Mouse (Mus musculus) liver, adult 2 months (tissue): ENCODE results near the gene Artn. TPM values are rescaled to one million over a fixed set of nuclear protein-coding genes. Genes with fewer than 3 reads are reported as not detected.

Experiments used
- DNase-seq: peaks from one replicate; pipeline ENCODE4 v3.0.0-alpha.2; 2011; ENCODE audit warnings: low read depth, low spot score; ENCODE audit errors: extremely low read depth
- H3K27ac ChIP-seq: fragments of 200-500 bp; replicated peaks from 2 replicates; pipeline ENCODE4 v1.5.1; 2012; ENCODE audit warnings: low read depth, mild to moderate bottlenecking, control low read depth, inconsistent platforms, low read length; ENCODE audit not compliant: insufficient read depth
- H3K27me3 ChIP-seq: fragments of 200-500 bp; 2 replicates; pipeline ENCODE4 v1.6.1; 2012; ENCODE audit warnings: mild to moderate bottlenecking, moderate library complexity, low read length, inconsistent platforms; ENCODE audit not compliant: control insufficient read depth, insufficient read depth
- H3K36me3 ChIP-seq: fragments of 200-500 bp; 2 replicates; pipeline ENCODE4 v1.6.1; 2012; ENCODE audit warnings: low read length, inconsistent platforms; ENCODE audit not compliant: control insufficient read depth, insufficient read depth
- H3K4me1 ChIP-seq: fragments of 200-500 bp; 2 replicates; pipeline ENCODE4 v1.6.1; 2011; ENCODE audit warnings: low read length; ENCODE audit not compliant: control insufficient read depth, insufficient read depth
- H3K4me3 ChIP-seq: fragments of 200-500 bp; 2 replicates; pipeline ENCODE4 v1.5.1; 2011; ENCODE audit warnings: low read depth, mild to moderate bottlenecking, control low read depth, low read length, moderate library complexity; ENCODE audit not compliant: insufficient read depth
- H3K79me2 ChIP-seq: fragments of 200-500 bp; 2 replicates; pipeline ENCODE4 v1.6.1; 2012; ENCODE audit warnings: inconsistent platforms, mild to moderate bottlenecking, low read length, moderate library complexity; ENCODE audit not compliant: control insufficient read depth, insufficient read depth
- H3K9ac ChIP-seq: fragments of 200-500 bp; 2 replicates; pipeline ENCODE4 v1.6.1; 2012; ENCODE audit warnings: low read depth, mild to moderate bottlenecking, control low read depth, inconsistent platforms, low read length
- CTCF ChIP-seq: fragments of 200-500 bp; IDR thresholded peaks from 2 replicates; pipeline ENCODE4 v1.5.1; 2011; ENCODE audit warnings: low read depth, low read length, control low read depth
- POLR2A ChIP-seq: fragments of 200-500 bp; IDR thresholded peaks from 2 replicates; pipeline ENCODE4 v1.6.1; 2011; ENCODE audit warnings: low read length, control low read depth; ENCODE audit not compliant: insufficient read depth; ENCODE audit errors: extremely low read depth
- WGBS: fragments of 180-500 bp; shearing (Covaris S2); methylation state at CpG from one replicate; pipeline ENCODE4 v1.1.7; 2018; 5-methylcytosine and 5-hydroxymethylcytosine counted together
- polyA plus RNA-seq: library from polyadenylated mRNA; depleted of rRNA; stranded (reverse); fragments of >200 nt; gene quantifications from 2 replicates; pipeline ENCODE4 v1.2.3, GENCODE M21; 2012
- total RNA-seq: library from RNA; depleted of rRNA; stranded (reverse); fragments of >200 nt; gene quantifications from 2 replicates; pipeline ENCODE4 v1.2.3, GENCODE M21; 2014

Gene Artn
- total and polyA plus RNA-seq, 2 experiments = 0.07 TPM; not detected in 1

DNA sequence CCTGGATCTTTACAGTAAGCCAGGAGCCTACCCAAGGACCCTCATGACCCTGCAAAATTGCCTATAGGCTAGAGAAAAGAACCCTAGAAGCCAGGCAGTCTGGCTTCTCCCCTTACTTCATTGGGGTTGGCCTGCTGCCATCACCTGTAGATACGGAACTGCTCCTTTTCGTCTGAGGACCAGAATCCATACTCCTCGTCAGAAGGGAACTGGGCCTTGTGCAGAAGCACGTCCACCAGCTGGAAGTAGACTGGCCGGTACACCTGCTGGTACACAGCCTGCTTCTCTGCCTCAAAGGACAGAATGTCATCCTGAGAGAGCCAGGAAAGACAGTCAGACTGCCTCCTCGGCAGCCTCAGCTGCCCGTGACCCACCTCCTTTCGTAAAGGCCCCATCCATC lies 24.8 kb downstream of the Artn start:
- Histone ChIP-seq H3K9ac (no peak overlapping the region), H3K27me3 (no peaks in the 10 kb centered on the region), H3K36me3 (peaks cover 16% of the 10 kb centered on the region), H3K4me3 (no peak overlapping the region), H3K27ac (no peak overlapping the region), H3K4me1 (no peaks in the 10 kb centered on the region), H3K79me2 (no peaks in the 10 kb centered on the region)
- no peak for DNase-seq
- no peak for TF ChIP-seq POLR2A
- 94% methylated on average over 8 of the region's 8 CpGs for WGBS

DNA sequence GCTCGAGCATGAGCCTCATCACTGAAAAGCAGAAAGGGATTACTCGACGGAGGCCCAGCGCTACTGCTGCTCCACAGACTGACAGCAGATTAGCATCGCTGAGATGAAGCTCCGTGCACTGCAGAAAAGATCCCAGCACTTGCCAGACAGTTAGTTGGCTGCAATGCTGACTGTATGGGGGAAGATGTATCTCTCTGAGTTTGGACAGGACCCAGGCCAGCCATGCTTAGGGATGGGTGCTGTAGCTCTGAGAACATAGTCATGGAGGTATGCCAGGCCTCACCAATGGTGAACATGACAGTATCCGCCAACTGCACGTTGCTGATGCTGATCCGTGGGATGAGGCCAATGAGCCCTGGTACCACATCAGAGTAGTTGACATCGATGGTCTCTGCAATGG lies 25.5 kb downstream of the Artn start:
- no peaks in the 10 kb centered on the region for H3K79me2 ChIP-seq
- TF ChIP-seq CTCF (no peak), POLR2A (no peak)
- no peak overlapping the region for H3K27ac ChIP-seq
- H3K27me3 ChIP-seq = no peaks in the 10 kb centered on the region
- 95% methylated on average over 10 of the region's 10 CpGs for WGBS
- H3K4me1 ChIP-seq = no peaks in the 10 kb centered on the region
- H3K4me3 ChIP-seq = no peak overlapping the region
- no peak overlapping the region for H3K9ac ChIP-seq
- no peak for DNase-seq
- H3K36me3 ChIP-seq = peaks cover 19% of the 10 kb centered on the region

- Histone ChIP-seq H3K36me3 (peaks cover 19% of the 10 kb centered on the region), H3K4me3 (no peak overlapping the region), H3K27me3 (no peaks in the 10 kb centered on the region), H3K9ac (no peak overlapping the region), H3K79me2 (no peaks in the 10 kb centered on the region), H3K4me1 (no peaks in the 10 kb centered on the region), H3K27ac (no peak overlapping the region)
- TF ChIP-seq POLR2A (no peak), CTCF (no peak)
- no peak for DNase-seq
- WGBS = 62% methylated on average over 3 of the region's 3 CpGs
Measured at GRCm38 (mm10) chr4:117898111-117898510, 31.5 kb downstream of the Artn start.

DNA sequence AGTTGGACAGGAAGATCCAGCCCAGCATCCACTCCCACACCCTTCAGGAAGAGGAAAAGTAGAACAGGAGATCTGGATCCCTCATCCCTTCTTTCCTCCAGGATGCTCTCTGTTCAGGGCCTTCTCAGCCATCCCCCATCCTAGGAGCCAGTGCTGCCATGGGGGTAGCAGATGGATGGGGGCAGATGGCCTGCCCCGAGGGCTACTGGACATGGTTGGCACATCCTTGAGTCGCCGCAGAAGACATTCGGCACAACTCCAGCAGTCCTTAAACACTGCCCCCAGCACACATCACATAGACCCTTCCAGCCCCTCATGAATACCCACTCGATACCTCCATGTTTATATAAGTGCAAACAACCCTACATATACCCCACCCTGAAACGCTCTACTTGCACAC lies 33.5 kb downstream of the Artn start:
- DNase-seq = no peak
- peaks cover 11% of the 10 kb centered on the region; the same call in 1 of the 2 replicates for H3K36me3 ChIP-seq
- 94% methylated on average over 6 of the region's 6 CpGs for WGBS

DNA sequence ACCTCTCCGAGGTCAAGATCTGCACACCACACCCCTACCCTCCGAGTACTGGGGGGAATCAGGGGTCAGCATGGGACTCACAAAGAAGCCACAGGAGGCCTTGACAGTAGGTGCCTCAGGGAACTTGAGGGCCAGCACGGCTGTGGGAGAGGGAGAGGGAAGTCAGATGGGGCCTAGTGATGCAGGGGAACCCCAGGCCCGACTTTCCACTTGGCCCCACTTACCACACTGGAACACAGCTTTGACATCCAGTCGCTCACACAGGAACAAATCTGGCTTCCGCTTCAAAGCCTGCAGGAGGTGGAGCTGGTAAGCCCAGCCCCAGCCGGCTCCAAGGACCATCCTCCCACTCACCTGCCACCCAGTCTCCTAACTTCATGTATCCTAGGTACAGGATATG lies 34.2 kb downstream of the Artn start:
- Histone ChIP-seq H3K27me3 (no peaks in the 10 kb centered on the region), H3K27ac (no peak overlapping the region), H3K36me3 (peaks cover 9% of the 10 kb centered on the region; the same call in 1 of the 2 replicates), H3K9ac (no peak overlapping the region), H3K4me1 (peaks cover 4% of the 10 kb centered on the region; the same call in 1 of the 2 replicates), H3K79me2 (no peaks in the 10 kb centered on the region), H3K4me3 (no peak overlapping the region)
- DNase-seq = no peak
- 86% methylated on average over 7 of the region's 7 CpGs for WGBS
- TF ChIP-seq POLR2A (no peak), CTCF (no peak)

More for the DNA sequence above, 33.5 kb downstream of the Artn start:
- no peaks in the 10 kb centered on the region for H3K27me3 ChIP-seq
- TF ChIP-seq CTCF = no peak
- no peak for TF ChIP-seq POLR2A
- H3K27ac ChIP-seq = no peak overlapping the region
- H3K4me3 ChIP-seq = no peak overlapping the region
- H3K9ac ChIP-seq = no peak overlapping the region
- H3K4me1 ChIP-seq = peaks cover 4% of the 10 kb centered on the region; the same call in 1 of the 2 replicates
- H3K79me2 ChIP-seq = no peaks in the 10 kb centered on the region

GRCm38 (mm10) chr4:117894601-117895000 lies 35.0 kb downstream of the Artn start:
- H3K4me3 ChIP-seq = no peak overlapping the region
- no peak for DNase-seq
- no peak overlapping the region for H3K27ac ChIP-seq
- H3K4me1 ChIP-seq = peaks cover 4% of the 10 kb centered on the region; the same call in 1 of the 2 replicates
- TF ChIP-seq POLR2A (no peak), CTCF (no peak)
- H3K79me2 ChIP-seq = no peaks in the 10 kb centered on the region
- WGBS = 88% methylated on average over 8 of the region's 8 CpGs
- no peak overlapping the region for H3K9ac ChIP-seq
- peaks cover 2% of the 10 kb centered on the region; the same call in 1 of the 2 replicates for H3K36me3 ChIP-seq
- H3K27me3 ChIP-seq = no peaks in the 10 kb centered on the region
